Mouse (Mus musculus) E14TG2a.4 (cell line): ENCODE data around the gene Dnmbp.

Experiments
- H3K27me3 ChIP-seq: 2 replicates; pipeline ENCODE4 v1.6.1; 2014; ENCODE audit warnings: low read length, control low read depth; ENCODE audit not compliant: insufficient read depth
- H3K36me3 ChIP-seq: 2 replicates; pipeline ENCODE4 v1.6.1; 2014; ENCODE audit warnings: low read length, control low read depth; ENCODE audit not compliant: insufficient read depth
- H3K4me1 ChIP-seq: replicated peaks from 2 replicates; pipeline ENCODE4 v1.6.1; 2014; ENCODE audit warnings: low read depth, low read length, control low read depth
- H3K4me3 ChIP-seq: replicated peaks from 2 replicates; pipeline ENCODE4 v1.5.1; 2014; ENCODE audit warnings: mild to moderate bottlenecking, low read length
- H3K9me3 ChIP-seq: 2 replicates; pipeline ENCODE4 v1.6.1; 2014; ENCODE audit warnings: low read length, control low read depth
- CTCF ChIP-seq: conservative IDR thresholded peaks from 2 replicates; pipeline ENCODE4 v1.5.1; 2014; ENCODE audit warnings: low read length
- NANOG ChIP-seq: IDR thresholded peaks from 2 replicates; pipeline ENCODE4 v1.6.1; 2014; ENCODE audit warnings: borderline replicate concordance, low read length, mixed read lengths
- POU5F1 ChIP-seq: IDR thresholded peaks from 2 replicates; pipeline ENCODE4 v1.6.1; 2014; ENCODE audit warnings: low read length, borderline replicate concordance

Dnmbp gene

DNA sequence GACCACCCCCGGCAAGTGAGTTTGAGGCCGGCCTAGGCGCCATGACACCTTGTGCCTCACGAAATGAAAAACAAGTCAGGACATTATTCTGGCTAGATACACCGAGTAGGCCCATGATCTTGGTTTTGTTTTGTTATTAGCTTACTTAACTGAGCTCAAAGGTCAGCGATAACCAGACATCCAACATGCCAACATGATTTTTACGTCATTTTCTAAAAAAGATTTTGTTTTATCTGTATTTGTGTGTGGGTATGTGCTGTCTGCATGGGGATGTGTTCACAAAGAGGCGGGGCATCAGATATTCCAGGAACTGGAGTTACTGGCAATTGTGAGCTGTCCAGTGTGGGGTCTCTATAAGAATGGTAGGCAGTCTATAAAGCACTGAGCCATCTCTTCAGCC, 32.1 kb upstream of the Dnmbp start:
- peaks cover 3% of the 10 kb centered on the region; the same call in 1 of the 2 replicates for H3K27me3 ChIP-seq
- H3K9me3 ChIP-seq, result peaks cover 6% of the 10 kb centered on the region
- TF ChIP-seq NANOG, result no peak
- no peak for TF ChIP-seq CTCF
- no peak for TF ChIP-seq POU5F1
- peaks cover 28% of the 10 kb centered on the region for H3K4me1 ChIP-seq
- no peak overlapping the region for H3K4me3 ChIP-seq
- no peaks in the 10 kb centered on the region for H3K36me3 ChIP-seq

DNA sequence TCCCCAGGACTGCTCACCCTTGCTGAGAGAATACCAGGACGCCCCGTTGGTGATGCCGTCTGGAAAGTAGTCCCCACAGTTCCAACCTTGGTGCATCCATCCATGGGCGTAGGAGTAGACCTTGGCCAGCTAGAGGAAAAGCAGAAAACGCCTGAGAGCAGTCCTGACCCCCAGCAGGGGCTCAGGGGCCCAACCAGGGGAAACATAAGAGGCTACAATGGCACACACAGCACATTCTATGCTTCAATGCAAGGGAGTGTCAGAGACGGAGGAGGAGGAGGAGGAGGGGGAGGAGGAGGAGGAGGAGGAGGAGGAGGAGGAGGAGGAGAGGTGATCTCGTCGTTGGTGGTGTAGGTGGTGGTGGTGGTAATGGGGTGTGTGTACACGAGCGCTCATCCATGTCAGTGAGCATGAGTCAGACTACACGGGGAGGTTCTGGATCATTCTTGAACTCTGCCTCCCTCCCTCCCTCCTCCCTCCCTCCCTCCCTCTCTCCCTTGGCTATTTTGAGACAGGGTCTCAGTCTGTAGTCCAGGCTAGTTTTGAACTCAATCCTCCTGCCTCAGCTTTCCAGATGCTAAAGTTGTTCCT, 28.5 kb upstream of the Dnmbp start:
- TF ChIP-seq POU5F1, result no peak
- no peak for TF ChIP-seq CTCF
- no peak for TF ChIP-seq NANOG
- Histone ChIP-seq H3K4me1 (peaks cover 21% of the 10 kb centered on the region), H3K27me3 (peaks cover 7% of the 10 kb centered on the region; the same call in 1 of the 2 replicates), H3K9me3 (no peaks in the 10 kb centered on the region), H3K36me3 (no peaks in the 10 kb centered on the region), H3K4me3 (no peak overlapping the region)

DNA sequence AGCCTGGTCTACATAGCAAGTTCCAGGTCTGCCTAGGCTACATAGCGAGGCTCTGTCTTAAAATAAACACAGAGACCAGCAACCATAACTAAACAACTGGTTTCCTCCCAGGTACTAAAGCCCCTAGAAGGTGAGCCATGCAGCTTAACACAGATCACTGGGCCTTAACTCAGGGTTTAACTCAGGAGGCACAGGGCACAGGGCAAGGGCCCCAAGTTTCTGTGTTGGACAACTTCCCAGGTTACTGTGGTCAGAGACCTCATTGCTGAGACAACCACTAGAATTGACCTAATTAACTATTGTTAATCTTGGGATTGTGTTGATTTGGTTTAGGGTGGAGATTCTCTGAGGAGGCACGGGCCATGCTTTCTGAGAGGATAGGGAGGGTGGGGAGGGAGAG, 26.5 kb upstream of the Dnmbp start:
- TF ChIP-seq CTCF, result no peak
- TF ChIP-seq POU5F1, result no peak
- TF ChIP-seq NANOG, result no peak
- Histone ChIP-seq H3K4me1 (peaks cover 13% of the 10 kb centered on the region), H3K4me3 (no peak overlapping the region), H3K27me3 (peaks cover 7% of the 10 kb centered on the region; the same call in 1 of the 2 replicates), H3K36me3 (no peaks in the 10 kb centered on the region), H3K9me3 (no peaks in the 10 kb centered on the region)

DNA sequence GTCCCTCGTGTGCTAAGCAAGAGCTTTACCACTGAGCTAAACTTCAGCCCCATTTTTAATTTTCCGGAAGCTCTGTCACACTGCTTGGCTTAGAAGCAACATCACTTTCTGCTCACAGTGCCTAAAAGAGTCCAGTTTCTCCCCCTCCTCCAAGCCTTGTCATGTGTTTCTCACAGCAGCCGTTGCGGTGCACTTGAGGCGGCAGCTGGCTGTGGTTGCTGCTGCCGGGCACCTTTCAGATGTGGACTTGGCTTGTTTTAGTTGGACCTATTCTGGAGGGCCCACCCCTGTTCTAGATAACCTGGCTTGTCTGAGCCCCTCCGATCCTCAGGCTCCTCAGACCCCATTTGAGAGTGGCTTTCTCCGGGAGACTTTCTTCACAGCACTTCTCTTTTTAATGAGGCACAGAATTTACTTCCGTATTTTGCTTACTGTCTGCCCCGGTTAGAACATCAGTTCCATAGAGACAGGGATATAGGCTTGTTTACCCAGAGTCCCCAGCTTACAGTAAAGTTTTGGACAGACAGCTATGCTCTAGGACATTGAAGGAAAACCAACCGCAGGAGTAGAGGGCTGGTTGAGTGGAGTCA, 25.6 kb upstream of the Dnmbp start:
- Histone ChIP-seq H3K36me3 (no peaks in the 10 kb centered on the region), H3K4me1 (peaks cover 10% of the 10 kb centered on the region), H3K27me3 (peaks cover 7% of the 10 kb centered on the region; the same call in 1 of the 2 replicates), H3K9me3 (no peaks in the 10 kb centered on the region), H3K4me3 (no peak overlapping the region)
- TF ChIP-seq NANOG (no peak), CTCF (no peak), POU5F1 (no peak)

DNA sequence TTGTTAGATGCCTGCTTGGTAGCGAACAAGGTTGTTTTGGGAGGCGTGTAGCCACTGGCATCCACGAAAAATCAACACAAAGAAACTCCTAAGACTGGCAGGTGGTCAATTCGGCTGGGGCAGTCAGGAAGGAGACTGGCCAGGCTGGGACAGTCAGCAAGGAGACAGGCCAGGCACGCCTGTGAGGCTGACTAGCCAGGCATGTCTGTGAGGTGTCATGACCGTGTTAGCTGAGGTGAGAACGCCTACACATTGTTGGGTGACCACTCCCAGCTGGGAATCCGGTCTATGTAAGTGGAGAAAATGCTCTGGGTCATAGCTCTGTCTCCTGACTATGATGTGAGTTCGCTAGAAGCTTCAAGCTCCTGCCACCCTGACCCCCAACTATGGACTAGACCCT, 22.8 kb upstream of the Dnmbp start:
- peaks cover 5% of the 10 kb centered on the region; the same call in 1 of the 2 replicates for H3K4me1 ChIP-seq
- peaks cover 5% of the 10 kb centered on the region; the same call in 1 of the 2 replicates for H3K27me3 ChIP-seq
- H3K4me3 ChIP-seq, result no peak overlapping the region
- no peaks in the 10 kb centered on the region for H3K9me3 ChIP-seq
- H3K36me3 ChIP-seq, result no peaks in the 10 kb centered on the region
- no peak for TF ChIP-seq POU5F1
- TF ChIP-seq CTCF, result no peak
- TF ChIP-seq NANOG, result no peak

DNA sequence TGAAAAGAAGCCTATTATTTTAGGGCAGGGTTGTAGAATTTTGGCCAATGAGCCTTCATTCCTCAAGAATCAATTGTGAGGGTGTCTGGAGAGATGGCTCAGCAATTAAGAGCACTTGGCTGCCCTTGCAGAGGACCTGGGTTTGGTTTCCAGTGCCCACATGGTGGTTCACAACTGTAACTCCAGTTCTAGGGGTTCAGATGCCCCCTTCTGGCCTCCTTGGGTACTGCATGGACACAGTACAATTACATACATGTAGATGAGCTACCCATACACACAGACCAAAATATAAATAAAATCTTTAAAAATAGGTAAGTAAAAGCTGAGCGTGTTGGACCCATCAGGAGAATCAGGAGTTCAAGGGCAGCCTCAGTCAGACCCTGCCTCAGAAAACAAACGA, 21.2 kb upstream of the Dnmbp start:
- no peak for TF ChIP-seq NANOG
- TF ChIP-seq CTCF, result peak; percentile 60
- no peaks in the 10 kb centered on the region for H3K36me3 ChIP-seq
- no peaks in the 10 kb centered on the region for H3K9me3 ChIP-seq
- no peak overlapping the region for H3K4me3 ChIP-seq
- peaks cover under 1% of the 10 kb centered on the region; the same call in 1 of the 2 replicates for H3K27me3 ChIP-seq
- H3K4me1 ChIP-seq, result peaks cover 5% of the 10 kb centered on the region; the same call in 1 of the 2 replicates

DNA sequence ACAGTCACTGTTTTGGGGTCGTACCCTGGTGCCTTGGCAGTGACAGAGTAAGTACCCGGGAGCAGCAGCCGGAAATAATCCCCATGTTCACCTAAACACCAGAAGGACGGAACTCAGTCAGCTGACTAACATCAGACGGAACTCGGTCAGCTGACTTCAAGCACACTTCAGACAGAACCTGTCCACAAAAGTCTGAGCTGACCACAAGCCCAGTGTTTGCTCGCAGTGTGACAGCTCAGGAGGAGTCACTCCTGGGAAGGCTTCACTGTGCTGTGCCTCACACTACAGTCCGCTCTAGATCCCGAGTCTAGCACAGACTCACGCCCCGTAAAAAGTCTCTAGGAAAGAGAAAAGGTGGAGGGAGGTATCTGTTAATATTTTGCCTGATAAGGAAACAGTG, 20.0 kb upstream of the Dnmbp start:
- TF ChIP-seq CTCF, result no peak
- no peak for TF ChIP-seq POU5F1
- no peak for TF ChIP-seq NANOG
- Histone ChIP-seq H3K4me1 (peaks cover 5% of the 10 kb centered on the region; the same call in 1 of the 2 replicates), H3K36me3 (no peaks in the 10 kb centered on the region), H3K4me3 (no peak overlapping the region), H3K9me3 (no peaks in the 10 kb centered on the region), H3K27me3 (no peaks in the 10 kb centered on the region; the same call in 1 of the 2 replicates)

DNA sequence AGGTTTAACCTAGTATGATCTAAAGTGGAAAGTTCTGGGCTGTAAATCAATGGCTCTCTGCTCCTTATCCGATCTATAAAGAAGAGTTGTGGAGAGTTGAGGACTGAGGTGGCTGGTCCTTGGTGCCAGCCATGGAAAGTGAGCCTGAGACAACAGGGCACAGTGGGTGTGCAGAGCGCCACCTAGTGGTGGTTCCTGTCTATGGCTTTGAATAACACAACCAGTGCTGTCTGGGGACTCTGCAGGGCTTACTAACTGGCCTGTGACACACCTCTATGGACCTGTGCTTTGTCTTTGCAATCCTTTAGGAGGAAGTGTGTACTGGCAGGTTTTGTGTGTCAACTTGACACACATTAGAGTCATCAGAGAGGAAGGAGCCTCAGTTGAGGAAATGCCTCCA, 19.2 kb upstream of the Dnmbp start:
- no peak for TF ChIP-seq POU5F1
- TF ChIP-seq CTCF, result peak; percentile 69
- TF ChIP-seq NANOG, result no peak

More for the DNA sequence above, 19.2 kb upstream of the Dnmbp start:
- peaks cover 5% of the 10 kb centered on the region; the same call in 1 of the 2 replicates for H3K4me1 ChIP-seq
- no peaks in the 10 kb centered on the region for H3K9me3 ChIP-seq
- no peaks in the 10 kb centered on the region; the same call in 1 of the 2 replicates for H3K27me3 ChIP-seq
- no peaks in the 10 kb centered on the region for H3K36me3 ChIP-seq
- no peak overlapping the region for H3K4me3 ChIP-seq
